Mouse (Mus musculus) neural tube, embryonic 15.5 days (tissue): Measurements from ENCODE around the gene Ltbr. TPM values are rescaled to one million over a fixed set of nuclear protein-coding genes. Genes with fewer than 3 reads are reported as not detected.
"Not testable (repeated sequence)": the region's sequence is repeated elsewhere in the genome, so short reads cannot be mapped to it uniquely, and the experiment has no call there.

Experiments used
- ATAC-seq: fragments of 200-750 bp; cut with Nextera tagmentation; 2 replicates; pipeline ENCODE4 v1.8.0; 2017; ENCODE audit warnings: mild to moderate bottlenecking, moderate TSS enrichment, moderate library complexity; ENCODE audit not compliant: low FRiP score
- H3K27ac ChIP-seq: fragments of 300-500 bp; sonication (generic); replicated peaks from 2 replicates; pipeline ENCODE4 v1.5.1; 2015; ENCODE audit warnings: mild to moderate bottlenecking, inconsistent platforms
- H3K27me3 ChIP-seq: fragments of 300-500 bp; sonication (generic); replicated peaks from 2 replicates; pipeline ENCODE4 v1.6.1; 2015; ENCODE audit warnings: inconsistent platforms
- H3K36me3 ChIP-seq: fragments of 300-500 bp; sonication (generic); 2 replicates; pipeline ENCODE4 v1.6.1; 2015; ENCODE audit warnings: inconsistent platforms
- H3K4me1 ChIP-seq: fragments of 300-500 bp; sonication (generic); 2 replicates; pipeline ENCODE4 v1.6.1; 2015; ENCODE audit warnings: inconsistent platforms
- H3K4me2 ChIP-seq: fragments of 300-500 bp; sonication (generic); 2 replicates; pipeline ENCODE4 v1.6.1; 2015; ENCODE audit warnings: inconsistent platforms, mild to moderate bottlenecking, moderate library complexity
- H3K4me3 ChIP-seq: fragments of 300-500 bp; sonication (generic); replicated peaks from 2 replicates; pipeline ENCODE4 v1.5.1; 2015; ENCODE audit warnings: mild to moderate bottlenecking, inconsistent platforms
- H3K9ac ChIP-seq: fragments of 300-500 bp; sonication (generic); replicated peaks from 2 replicates; pipeline ENCODE4 v1.6.1; 2015; ENCODE audit warnings: mild to moderate bottlenecking, inconsistent platforms
- H3K9me3 ChIP-seq: fragments of 300-500 bp; sonication (generic); replicated peaks from 2 replicates; pipeline ENCODE4 v1.6.1; 2016; ENCODE audit warnings: inconsistent platforms
- WGBS: fragments of 180-500 bp; shearing (Covaris S2); methylation state at CpG from one replicate; pipeline ENCODE4 v1.1.7; 2015; ENCODE audit warnings: mixed read lengths; 5-methylcytosine and 5-hydroxymethylcytosine counted together
- polyA plus RNA-seq: library from polyadenylated mRNA; unstranded; fragments of >200 nt; fragmentation: Nextera tagmentation; extraction: Ambion mirVana; gene quantifications from 2 replicates; pipeline ENCODE4 v1.2.1, GENCODE M21; 2015

The Ltbr gene
- polyA plus RNA-seq, 1 experiment from 2014 or later: 19.5 TPM

GRCm38 (mm10) chr6:125307091-125307490 is 6.6 kb downstream of the Ltbr start:
- Histone ChIP-seq H3K36me3 (no peaks in the 10 kb centered on the region), H3K4me3 (no peak overlapping the region), H3K4me2 (no peak overlapping the region), H3K4me1 (no peaks in the 10 kb centered on the region), H3K9ac (no peak overlapping the region), H3K27me3 (no peaks in the 10 kb centered on the region), H3K27ac (no peak overlapping the region), H3K9me3 (no peaks in the 10 kb centered on the region)
- WGBS: 91% methylated on average over 5 of the region's 5 CpGs
- ATAC-seq: no peak

- Histone ChIP-seq H3K4me2 (no peak overlapping the region), H3K9ac (no peak overlapping the region), H3K4me3 (no peak overlapping the region), H3K36me3 (no peaks in the 10 kb centered on the region), H3K4me1 (no peaks in the 10 kb centered on the region), H3K27me3 (no peaks in the 10 kb centered on the region), H3K9me3 (no peaks in the 10 kb centered on the region), H3K27ac (no peak overlapping the region)
- ATAC-seq: no peak
- WGBS: 85% methylated on average over 6 of the region's 6 CpGs
Observed at GRCm38 (mm10) chr6:125305465-125305864, 8.2 kb downstream of the Ltbr start.

- not testable (repeated sequence) for H3K27ac ChIP-seq, H3K9me3 ChIP-seq, ATAC-seq, H3K4me3 ChIP-seq, H3K36me3 ChIP-seq, H3K27me3 ChIP-seq, H3K4me2 ChIP-seq, H3K9ac ChIP-seq, H3K4me1 ChIP-seq
- 92% methylated on average over 7 of the region's 7 CpGs for WGBS
Observed at GRCm38 (mm10) chr6:125304408-125304807, 9.3 kb downstream of the Ltbr start.

- H3K9ac ChIP-seq: no peak overlapping the region
- WGBS: 63% methylated on average over 4 of the region's 4 CpGs
- no peak overlapping the region for H3K4me3 ChIP-seq
- H3K36me3 ChIP-seq: no peaks in the 10 kb centered on the region
- H3K4me2 ChIP-seq: no peak overlapping the region
- H3K27me3 ChIP-seq: no peaks in the 10 kb centered on the region
- ATAC-seq: no peak
- no peaks in the 10 kb centered on the region for H3K4me1 ChIP-seq
- no peak overlapping the region for H3K27ac ChIP-seq
- no peaks in the 10 kb centered on the region for H3K9me3 ChIP-seq
Observed at GRCm38 (mm10) chr6:125303242-125303641, 10.4 kb downstream of the Ltbr start.

GRCm38 (mm10) chr6:125302231-125302982 is 11.3 kb downstream of the Ltbr start:
- Histone ChIP-seq H3K4me1 (no peaks in the 10 kb centered on the region), H3K9ac (no peak overlapping the region), H3K36me3 (no peaks in the 10 kb centered on the region), H3K4me2 (no peak overlapping the region), H3K27me3 (no peaks in the 10 kb centered on the region), H3K9me3 (no peaks in the 10 kb centered on the region), H3K4me3 (no peak overlapping the region), H3K27ac (no peak overlapping the region)
- no peak for ATAC-seq
- WGBS: 88% methylated on average over 24 of the region's 24 CpGs

GRCm38 (mm10) chr6:125300982-125301381 is 12.7 kb downstream of the Ltbr start:
- 82% methylated on average over 1 of the region's 1 CpGs for WGBS
- Histone ChIP-seq H3K9ac (no peak overlapping the region), H3K27me3 (no peaks in the 10 kb centered on the region), H3K4me1 (no peaks in the 10 kb centered on the region), H3K4me2 (no peak overlapping the region), H3K4me3 (no peak overlapping the region), H3K36me3 (no peaks in the 10 kb centered on the region), H3K27ac (no peak overlapping the region), H3K9me3 (no peaks in the 10 kb centered on the region)
- no peak for ATAC-seq

- no peaks in the 10 kb centered on the region for H3K27me3 ChIP-seq
- no peak for ATAC-seq
- H3K9ac ChIP-seq: no peak overlapping the region
- no peaks in the 10 kb centered on the region for H3K9me3 ChIP-seq
- H3K4me1 ChIP-seq: no peaks in the 10 kb centered on the region
- H3K27ac ChIP-seq: no peak overlapping the region
- no peaks in the 10 kb centered on the region for H3K36me3 ChIP-seq
- H3K4me2 ChIP-seq: no peak overlapping the region
- WGBS: 82% methylated on average over 5 of the region's 5 CpGs
- H3K4me3 ChIP-seq: no peak overlapping the region
Observed at GRCm38 (mm10) chr6:125297149-125297820, 16.4 kb downstream of the Ltbr start.

- H3K4me1 ChIP-seq: no peaks in the 10 kb centered on the region
- no peak for ATAC-seq
- no peak overlapping the region for H3K27ac ChIP-seq
- 86% methylated on average over 4 of the region's 4 CpGs for WGBS
- H3K4me2 ChIP-seq: no peak overlapping the region
- no peaks in the 10 kb centered on the region for H3K36me3 ChIP-seq
- no peak overlapping the region for H3K4me3 ChIP-seq
- H3K27me3 ChIP-seq: no peaks in the 10 kb centered on the region
- H3K9me3 ChIP-seq: no peaks in the 10 kb centered on the region
- H3K9ac ChIP-seq: no peak overlapping the region
Observed at GRCm38 (mm10) chr6:125294049-125294448, 19.6 kb downstream of the Ltbr start.

- WGBS: 93% methylated on average over 7 of the region's 7 CpGs
- Histone ChIP-seq H3K4me2 (no peak overlapping the region), H3K36me3 (no peaks in the 10 kb centered on the region), H3K4me3 (no peak overlapping the region), H3K27me3 (no peaks in the 10 kb centered on the region), H3K4me1 (0 out of 2 replicates have a peak, but pooled peaks cover 2% of the 10 kb centered on the region), H3K9me3 (no peaks in the 10 kb centered on the region), H3K9ac (no peak overlapping the region), H3K27ac (no peak overlapping the region)
- no peak for ATAC-seq
Observed at GRCm38 (mm10) chr6:125292256-125292655, 21.4 kb downstream of the Ltbr start.

GRCm38 (mm10) chr6:125291329-125291728 is 22.4 kb downstream of the Ltbr start:
- no peaks in the 10 kb centered on the region for H3K27me3 ChIP-seq
- 0 out of 2 replicates have a peak, but pooled peaks cover 2% of the 10 kb centered on the region for H3K4me1 ChIP-seq
- H3K4me3 ChIP-seq: no peak overlapping the region
- H3K27ac ChIP-seq: no peak overlapping the region
- ATAC-seq: no peak
- H3K4me2 ChIP-seq: no peak overlapping the region
- no peaks in the 10 kb centered on the region for H3K9me3 ChIP-seq
- no peak overlapping the region for H3K9ac ChIP-seq
- 83% methylated on average over 4 of the region's 4 CpGs for WGBS
- H3K36me3 ChIP-seq: no peaks in the 10 kb centered on the region

GRCm38 (mm10) chr6:125288730-125289129 is 25.0 kb downstream of the Ltbr start:
- Histone ChIP-seq H3K27ac (no peak overlapping the region), H3K4me2 (no peak overlapping the region), H3K9me3 (no peaks in the 10 kb centered on the region), H3K36me3 (no peaks in the 10 kb centered on the region), H3K4me3 (no peak overlapping the region), H3K27me3 (no peaks in the 10 kb centered on the region), H3K9ac (no peak overlapping the region), H3K4me1 (0 out of 2 replicates have a peak, but pooled peaks cover 2% of the 10 kb centered on the region)
- ATAC-seq: no peak
- WGBS: 87% methylated on average over 5 of the region's 5 CpGs

GRCm38 (mm10) chr6:125286944-125287343 is 26.7 kb downstream of the Ltbr start:
- H3K4me3 ChIP-seq: no peak overlapping the region
- H3K4me2 ChIP-seq: no peak overlapping the region
- no peak overlapping the region for H3K27ac ChIP-seq
- H3K9ac ChIP-seq: no peak overlapping the region
- no peaks in the 10 kb centered on the region for H3K36me3 ChIP-seq
- no peaks in the 10 kb centered on the region for H3K9me3 ChIP-seq
- no peak for ATAC-seq
- no peaks in the 10 kb centered on the region for H3K27me3 ChIP-seq
- H3K4me1 ChIP-seq: 0 out of 2 replicates have a peak, but pooled peaks cover 2% of the 10 kb centered on the region
- WGBS: 76% methylated on average over 4 of the region's 4 CpGs
